Mouse (Mus musculus): Measurements from ENCODE around the gene Rapgef4. TPM values are rescaled to one million over a fixed set of nuclear protein-coding genes. Genes with fewer than 3 reads are reported as not detected.

Rapgef4 gene
- total and polyA plus RNA-seq, 2 experiments from 2014 or later = 5.3 to 5.5 TPM

- H3K9ac ChIP-seq (replicated peaks; ENCODE audit: low read depth, low read length) = no peak overlapping the region
- no peaks in the 10 kb centered on the region for H3K36me3 ChIP-seq (replicated peaks; ENCODE audit: control insufficient read depth, insufficient read depth, low read length)
- no peaks in the 10 kb centered on the region for H3K27me3 ChIP-seq (ENCODE audit: control insufficient read depth, insufficient read depth, low read length)
- no peak overlapping the region for H3K4me2 ChIP-seq (ENCODE audit: low read depth, low read length)
- no peak for ATAC-seq (ENCODE audit: insufficient read depth, low read depth)
- WGBS = 74% methylated on average over 6 of the region's 6 CpGs
- H3K27ac ChIP-seq (ENCODE audit: low read depth) = no peak overlapping the region
- no peaks in the 10 kb centered on the region for H3K9me3 ChIP-seq (replicated peaks; ENCODE audit: control insufficient read depth, low read length)
- H3K4me3 ChIP-seq (ENCODE audit: low read depth, low read length) = no peak overlapping the region
- H3K4me1 ChIP-seq (ENCODE audit: control insufficient read depth, insufficient read depth) = 0 out of 2 replicates have a peak, but pooled peaks cover 3% of the 10 kb centered on the region
- no peak for DNase-seq (ENCODE audit: low spot score)
- no peak for TF ChIP-seq CTCF (IDR thresholded peaks at IDR 0.05; ENCODE audit: low read depth)
- no peak for TF ChIP-seq EP300 (IDR thresholded peaks at IDR 0.05; ENCODE audit: low read depth)
Observed at GRCm38 (mm10) chr2:72226006-72226405, 245.0 kb downstream of the Rapgef4 start.

- 92% methylated on average over 6 of the region's 6 CpGs for WGBS
- no peaks in the 10 kb centered on the region for H3K4me1 ChIP-seq (ENCODE audit: control insufficient read depth, insufficient read depth)
- no peak overlapping the region for H3K4me3 ChIP-seq (ENCODE audit: low read depth, low read length)
- ATAC-seq (ENCODE audit: insufficient read depth, low read depth) = no peak
- no peaks in the 10 kb centered on the region for H3K36me3 ChIP-seq (replicated peaks; ENCODE audit: control insufficient read depth, insufficient read depth, low read length)
- H3K9ac ChIP-seq (replicated peaks; ENCODE audit: low read depth, low read length) = no peak overlapping the region
- H3K27me3 ChIP-seq (ENCODE audit: control insufficient read depth, insufficient read depth, low read length) = no peaks in the 10 kb centered on the region
- TF ChIP-seq CTCF (IDR thresholded peaks at IDR 0.05; ENCODE audit: low read depth) (no peak), EP300 (IDR thresholded peaks at IDR 0.05; ENCODE audit: low read depth) (no peak)
- H3K4me2 ChIP-seq (ENCODE audit: low read depth, low read length) = no peak overlapping the region
- H3K9me3 ChIP-seq (replicated peaks; ENCODE audit: control insufficient read depth, low read length) = no peaks in the 10 kb centered on the region
- DNase-seq (ENCODE audit: low spot score) = no peak
- no peak overlapping the region for H3K27ac ChIP-seq (ENCODE audit: low read depth)
Observed at GRCm38 (mm10) chr2:72227416-72227815, 246.4 kb downstream of the Rapgef4 start.

- ATAC-seq (ENCODE audit: insufficient read depth, low read depth) (no peak), DNase-seq (ENCODE audit: low spot score) (no peak)
- no peaks in the 10 kb centered on the region for H3K27me3 ChIP-seq (ENCODE audit: control insufficient read depth, insufficient read depth, low read length)
- H3K27ac ChIP-seq (ENCODE audit: low read depth) = no peak overlapping the region
- H3K4me3 ChIP-seq (ENCODE audit: low read depth, low read length) = no peak overlapping the region
- H3K4me1 ChIP-seq (ENCODE audit: control insufficient read depth, insufficient read depth) = no peaks in the 10 kb centered on the region
- no peaks in the 10 kb centered on the region for H3K36me3 ChIP-seq (replicated peaks; ENCODE audit: control insufficient read depth, insufficient read depth, low read length)
- no peak overlapping the region for H3K9ac ChIP-seq (replicated peaks; ENCODE audit: low read depth, low read length)
- H3K4me2 ChIP-seq (ENCODE audit: low read depth, low read length) = no peak overlapping the region
- WGBS = 84% methylated on average over 14 of the region's 14 CpGs
- H3K9me3 ChIP-seq (replicated peaks; ENCODE audit: control insufficient read depth, low read length) = no peaks in the 10 kb centered on the region
- no peak for TF ChIP-seq CTCF (IDR thresholded peaks at IDR 0.05; ENCODE audit: low read depth)
- TF ChIP-seq EP300 (IDR thresholded peaks at IDR 0.05; ENCODE audit: low read depth) = no peak
Observed at GRCm38 (mm10) chr2:72228881-72229280, 247.8 kb downstream of the Rapgef4 start.

- ATAC-seq (ENCODE audit: insufficient read depth, low read depth) (no peak), DNase-seq (ENCODE audit: low spot score) (no peak)
- no peak overlapping the region for H3K4me2 ChIP-seq (ENCODE audit: low read depth, low read length)
Observed at GRCm38 (mm10) chr2:72230545-72230944, 249.5 kb downstream of the Rapgef4 start.

GRCm38 (mm10) chr2:72234085-72234484 lies 253.0 kb downstream of the Rapgef4 start:
- no peak for ATAC-seq (ENCODE audit: insufficient read depth, low read depth)
- no peak for DNase-seq (ENCODE audit: low spot score)
- Histone ChIP-seq H3K36me3 (replicated peaks; ENCODE audit: control insufficient read depth, insufficient read depth, low read length) (no peaks in the 10 kb centered on the region), H3K4me3 (ENCODE audit: low read depth, low read length) (no peak overlapping the region), H3K4me1 (ENCODE audit: control insufficient read depth, insufficient read depth) (peaks cover 16% of the 10 kb centered on the region), H3K9me3 (replicated peaks; ENCODE audit: control insufficient read depth, low read length) (no peaks in the 10 kb centered on the region), H3K27me3 (ENCODE audit: control insufficient read depth, insufficient read depth, low read length) (no peaks in the 10 kb centered on the region), H3K9ac (replicated peaks; ENCODE audit: low read depth, low read length) (no peak overlapping the region), H3K4me2 (ENCODE audit: low read depth, low read length) (no peak overlapping the region), H3K27ac (ENCODE audit: low read depth) (no peak overlapping the region)
- WGBS = 89% methylated on average over 11 of the region's 11 CpGs
- TF ChIP-seq EP300 (IDR thresholded peaks at IDR 0.05; ENCODE audit: low read depth) (no peak), CTCF (IDR thresholded peaks at IDR 0.05; ENCODE audit: low read depth) (no peak)

More at GRCm38 (mm10) chr2:72230545-72230944, 249.5 kb downstream of the Rapgef4 start:
- no peaks in the 10 kb centered on the region for H3K27me3 ChIP-seq (ENCODE audit: control insufficient read depth, insufficient read depth, low read length)
- no peak overlapping the region for H3K9ac ChIP-seq (replicated peaks; ENCODE audit: low read depth, low read length)
- no peaks in the 10 kb centered on the region for H3K36me3 ChIP-seq (replicated peaks; ENCODE audit: control insufficient read depth, insufficient read depth, low read length)
- H3K4me1 ChIP-seq (ENCODE audit: control insufficient read depth, insufficient read depth) = peaks cover 5% of the 10 kb centered on the region; the same call in 1 of the 2 replicates
- WGBS = 52% methylated on average over 9 of the region's 9 CpGs
- H3K4me3 ChIP-seq (ENCODE audit: low read depth, low read length) = no peak overlapping the region
- H3K9me3 ChIP-seq (replicated peaks; ENCODE audit: control insufficient read depth, low read length) = no peaks in the 10 kb centered on the region
- H3K27ac ChIP-seq (ENCODE audit: low read depth) = no peak overlapping the region
- no peak for TF ChIP-seq EP300 (IDR thresholded peaks at IDR 0.05; ENCODE audit: low read depth)
- no peak for TF ChIP-seq CTCF (IDR thresholded peaks at IDR 0.05; ENCODE audit: low read depth)

GRCm38 (mm10) chr2:72234943-72235342 lies 253.9 kb downstream of the Rapgef4 start:
- ATAC-seq (ENCODE audit: insufficient read depth, low read depth) (peak; percentile 71), DNase-seq (ENCODE audit: low spot score) (peak; percentile 90)
- peak overlapping the region; percentile 51; the same call in 1 of the 2 replicates for H3K4me2 ChIP-seq (ENCODE audit: low read depth, low read length)
- peak overlapping the region; percentile 100 for H3K27ac ChIP-seq (ENCODE audit: low read depth)
- H3K4me1 ChIP-seq (ENCODE audit: control insufficient read depth, insufficient read depth) = peaks cover 16% of the 10 kb centered on the region
- 0% methylated on average over 3 of the region's 3 CpGs for WGBS
- H3K9me3 ChIP-seq (replicated peaks; ENCODE audit: control insufficient read depth, low read length) = no peaks in the 10 kb centered on the region
- H3K4me3 ChIP-seq (ENCODE audit: low read depth, low read length) = 0 out of 2 replicates have a peak overlapping the region, but pooled peaks have one; percentile 13
- H3K27me3 ChIP-seq (ENCODE audit: control insufficient read depth, insufficient read depth, low read length) = no peaks in the 10 kb centered on the region
- H3K36me3 ChIP-seq (replicated peaks; ENCODE audit: control insufficient read depth, insufficient read depth, low read length) = no peaks in the 10 kb centered on the region
- peak overlapping the region; percentile 59; the same call in 1 of the 2 replicates for H3K9ac ChIP-seq (replicated peaks; ENCODE audit: low read depth, low read length)
- TF ChIP-seq EP300 (IDR thresholded peaks at IDR 0.05; ENCODE audit: low read depth) = no peak
- peak; percentile 94 for TF ChIP-seq CTCF (IDR thresholded peaks at IDR 0.05; ENCODE audit: low read depth)
